Mouse (Mus musculus) E14TG2a.4 (cell line): Measurements from ENCODE around the gene Tmem63b.

Experiments
- H3K27me3 ChIP-seq: 2 replicates; pipeline ENCODE4 v1.6.1; 2014; ENCODE audit warnings: low read length, control low read depth; ENCODE audit not compliant: insufficient read depth
- H3K36me3 ChIP-seq: 2 replicates; pipeline ENCODE4 v1.6.1; 2014; ENCODE audit warnings: low read length, control low read depth; ENCODE audit not compliant: insufficient read depth
- H3K4me1 ChIP-seq: replicated peaks from 2 replicates; pipeline ENCODE4 v1.6.1; 2014; ENCODE audit warnings: low read depth, low read length, control low read depth
- H3K4me3 ChIP-seq: replicated peaks from 2 replicates; pipeline ENCODE4 v1.5.1; 2014; ENCODE audit warnings: mild to moderate bottlenecking, low read length
- H3K9me3 ChIP-seq: 2 replicates; pipeline ENCODE4 v1.6.1; 2014; ENCODE audit warnings: low read length, control low read depth
- CTCF ChIP-seq: conservative IDR thresholded peaks from 2 replicates; pipeline ENCODE4 v1.5.1; 2014; ENCODE audit warnings: low read length
- NANOG ChIP-seq: IDR thresholded peaks from 2 replicates; pipeline ENCODE4 v1.6.1; 2014; ENCODE audit warnings: borderline replicate concordance, low read length, mixed read lengths
- POU5F1 ChIP-seq: IDR thresholded peaks from 2 replicates; pipeline ENCODE4 v1.6.1; 2014; ENCODE audit warnings: low read length, borderline replicate concordance

Tmem63b gene

DNA sequence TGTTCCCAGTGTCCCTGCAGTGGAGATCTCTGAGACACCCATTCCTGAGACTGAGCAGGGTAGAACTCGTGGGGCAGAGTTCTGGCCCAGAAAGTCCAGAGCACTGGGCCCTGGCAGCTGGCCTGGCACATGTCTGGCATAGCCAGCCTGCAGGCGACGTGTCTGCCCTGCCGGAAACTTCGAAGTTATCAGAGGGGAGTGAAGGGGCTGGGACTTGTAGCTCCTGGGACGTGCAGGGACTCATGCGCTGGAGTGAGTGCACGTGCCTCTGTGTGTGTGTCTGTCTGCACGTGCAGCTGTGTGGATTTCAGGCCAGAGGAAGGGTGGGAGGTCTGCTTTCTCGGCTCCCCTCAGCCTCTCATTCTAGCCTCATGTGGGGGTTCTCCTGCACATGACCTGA, 42.7 kb upstream of the Tmem63b start:
- no peak overlapping the region for H3K4me3 ChIP-seq
- no peaks in the 10 kb centered on the region for H3K9me3 ChIP-seq
- peaks cover 34% of the 10 kb centered on the region for H3K27me3 ChIP-seq
- H3K4me1 ChIP-seq, result peaks cover 82% of the 10 kb centered on the region
- H3K36me3 ChIP-seq, result no peaks in the 10 kb centered on the region
- TF ChIP-seq POU5F1 (no peak), NANOG (no peak), CTCF (no peak)

- no peak for TF ChIP-seq CTCF
- no peak for TF ChIP-seq NANOG
- TF ChIP-seq POU5F1, result no peak
- H3K9me3 ChIP-seq, result no peaks in the 10 kb centered on the region
- H3K36me3 ChIP-seq, result no peaks in the 10 kb centered on the region
- H3K27me3 ChIP-seq, result peaks cover 36% of the 10 kb centered on the region
- peaks cover 84% of the 10 kb centered on the region for H3K4me1 ChIP-seq
- H3K4me3 ChIP-seq, result no peak overlapping the region
Measured at GRCm38 (mm10) chr17:45727983-45728723, 41.4 kb upstream of the Tmem63b start.

DNA sequence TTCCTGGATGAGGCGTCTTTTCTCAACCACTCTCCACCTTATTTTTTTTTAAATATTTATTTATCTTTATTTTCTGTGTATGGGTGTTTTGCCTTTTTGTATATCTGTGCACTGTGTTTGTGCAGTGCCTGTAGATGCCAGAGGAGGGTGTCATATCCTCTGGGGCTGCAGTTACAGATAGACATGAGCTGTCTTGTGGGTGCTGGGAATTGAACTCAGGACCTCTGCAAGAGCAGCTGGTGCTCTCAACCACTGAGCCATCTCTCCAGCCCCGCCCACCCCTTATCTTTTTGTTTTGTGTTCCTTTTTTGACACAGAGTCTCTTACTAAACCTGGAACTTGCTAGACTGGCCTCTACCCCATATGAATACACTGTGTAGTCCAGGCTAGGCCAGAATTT, 40.8 kb upstream of the Tmem63b start:
- peaks cover 35% of the 10 kb centered on the region for H3K27me3 ChIP-seq
- no peak for TF ChIP-seq POU5F1
- no peaks in the 10 kb centered on the region for H3K9me3 ChIP-seq
- no peaks in the 10 kb centered on the region for H3K36me3 ChIP-seq
- H3K4me3 ChIP-seq, result no peak overlapping the region
- H3K4me1 ChIP-seq, result peaks cover 79% of the 10 kb centered on the region

DNA sequence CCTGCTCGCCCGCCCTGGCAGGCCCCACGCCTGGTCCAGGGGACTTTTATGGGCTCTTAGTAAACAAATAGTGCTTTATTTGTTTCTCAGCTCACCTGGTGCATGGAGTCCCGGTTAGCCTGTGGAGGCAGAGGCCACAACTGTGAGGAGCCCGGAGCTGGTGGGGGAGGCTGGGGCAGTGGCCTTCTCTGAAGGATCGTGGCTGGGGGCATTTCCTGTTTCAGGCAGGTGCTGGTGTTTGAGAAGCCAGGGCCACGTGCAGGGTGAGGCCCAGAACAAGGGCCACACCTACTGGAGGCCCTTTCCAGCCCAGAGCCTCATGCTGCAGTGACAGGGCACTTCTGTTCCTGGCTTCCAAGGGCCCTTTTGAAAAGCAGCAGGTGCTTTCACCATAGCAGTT, 39.5 kb upstream of the Tmem63b start:
- TF ChIP-seq POU5F1 (no peak), NANOG (no peak), CTCF (no peak)

GRCm38 (mm10) chr17:45724574-45724921, 37.8 kb upstream of the Tmem63b start:
- peaks cover 60% of the 10 kb centered on the region for H3K4me1 ChIP-seq
- peaks cover 39% of the 10 kb centered on the region for H3K27me3 ChIP-seq
- H3K9me3 ChIP-seq, result no peaks in the 10 kb centered on the region
- no peak overlapping the region for H3K4me3 ChIP-seq
- no peak for TF ChIP-seq NANOG
- H3K36me3 ChIP-seq, result no peaks in the 10 kb centered on the region

More for the DNA sequence above, 39.5 kb upstream of the Tmem63b start:
- no peak overlapping the region; the same call in 1 of the 2 replicates for H3K4me3 ChIP-seq
- peaks cover 37% of the 10 kb centered on the region for H3K27me3 ChIP-seq
- H3K9me3 ChIP-seq, result no peaks in the 10 kb centered on the region
- peaks cover 70% of the 10 kb centered on the region for H3K4me1 ChIP-seq
- no peaks in the 10 kb centered on the region for H3K36me3 ChIP-seq

- no peaks in the 10 kb centered on the region for H3K9me3 ChIP-seq
- H3K27me3 ChIP-seq, result peaks cover 35% of the 10 kb centered on the region
- TF ChIP-seq CTCF (peak; percentile 100), POU5F1 (no peak), NANOG (no peak)
- H3K36me3 ChIP-seq, result no peaks in the 10 kb centered on the region
- H3K4me1 ChIP-seq, result peaks cover 54% of the 10 kb centered on the region
- H3K4me3 ChIP-seq, result peak overlapping the region; percentile 69
Measured at GRCm38 (mm10) chr17:45723732-45724573, 37.2 kb upstream of the Tmem63b start.

- no peak overlapping the region for H3K4me3 ChIP-seq
Measured at GRCm38 (mm10) chr17:45718323-45718722, 31.6 kb upstream of the Tmem63b start.

GRCm38 (mm10) chr17:45711525-45711924, 24.8 kb upstream of the Tmem63b start:
- Histone ChIP-seq H3K4me1 (peaks cover 4% of the 10 kb centered on the region; the same call in 1 of the 2 replicates), H3K4me3 (no peak overlapping the region), H3K9me3 (no peaks in the 10 kb centered on the region), H3K27me3 (peaks cover 18% of the 10 kb centered on the region), H3K36me3 (no peaks in the 10 kb centered on the region)
- TF ChIP-seq POU5F1 (no peak), NANOG (no peak), CTCF (no peak)

More at GRCm38 (mm10) chr17:45718323-45718722, 31.6 kb upstream of the Tmem63b start:
- peaks cover 27% of the 10 kb centered on the region for H3K27me3 ChIP-seq
- H3K9me3 ChIP-seq, result no peaks in the 10 kb centered on the region
- peaks cover 15% of the 10 kb centered on the region for H3K4me1 ChIP-seq
- no peaks in the 10 kb centered on the region for H3K36me3 ChIP-seq
- TF ChIP-seq CTCF (peak; percentile 81), POU5F1 (no peak), NANOG (no peak)
